8 mouse cellular contexts compared by ENCODE assay signal in the genomic region with DNA sequence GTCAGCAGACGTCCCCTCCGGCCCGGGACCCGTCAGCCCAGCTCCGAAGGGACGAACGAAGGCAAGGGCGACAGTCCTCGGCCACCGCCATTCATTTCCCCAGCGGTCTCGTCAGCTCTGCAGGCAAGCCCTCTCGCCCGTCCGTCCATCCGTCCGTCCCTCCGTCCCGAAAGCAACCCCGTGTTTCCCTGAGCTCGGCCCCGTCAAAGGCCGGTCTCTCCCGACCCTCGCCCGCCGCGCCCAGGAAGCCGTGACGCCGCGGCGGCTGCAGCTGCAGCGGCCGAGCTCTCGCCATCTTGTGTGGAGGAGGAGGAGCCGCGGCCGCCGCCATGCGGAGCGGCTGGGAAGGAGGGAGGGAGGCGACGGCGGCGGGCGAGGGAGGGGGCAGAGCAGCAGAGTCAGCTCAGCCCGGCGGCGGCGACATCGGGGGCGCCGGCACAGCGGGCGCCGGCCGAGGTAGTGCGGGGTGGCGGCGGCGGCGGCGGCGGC. TPM values are rescaled to one million over a fixed set of nuclear protein-coding genes. Genes with fewer than 3 reads are reported as not detected.
DNase-seq lines count a peak whose midpoint lies in the region; ATAC-seq and TF ChIP-seq lines count a peak whose summit lies in the region.

No protein-coding gene starts in this region.

- peak overlapping the region; percentile 99 for H3K27ac ChIP-seq in forebrain, embryonic 13.5 days
- H3K27ac ChIP-seq in liver, postnatal 0 days (ENCODE audit: low read depth) = peak overlapping the region; percentile 100
- H3K27ac ChIP-seq in neural tube, embryonic 13.5 days (replicated peaks) = peak overlapping the region; percentile 100
- H3K27ac ChIP-seq in testis, adult 2 months (ENCODE audit: control insufficient read depth, insufficient read depth, low read depth, low read length) = peak overlapping the region; percentile 84

- H3K27me3 ChIP-seq in forebrain, embryonic 13.5 days = no peaks in the 10 kb centered on the region
- no peaks in the 10 kb centered on the region for H3K27me3 ChIP-seq in liver, postnatal 0 days (ENCODE audit: insufficient read depth, low read length)
- no peaks in the 10 kb centered on the region for H3K27me3 ChIP-seq in neural tube, embryonic 13.5 days
- H3K27me3 ChIP-seq in testis, adult 2 months (ENCODE audit: control insufficient read depth, insufficient read depth, low read length) = no peaks in the 10 kb centered on the region

- TF ChIP-seq POLR2A in testis, adult 2 months (IDR thresholded peaks at IDR 0.05; ENCODE audit: control insufficient read depth, low read depth, low read length) = peak; percentile 51; the same call in 1 of the 2 replicates

- peak overlapping the region; percentile 100 for H3K9ac ChIP-seq in forebrain, embryonic 13.5 days
- peak overlapping the region; percentile 100 for H3K9ac ChIP-seq in liver, postnatal 0 days (replicated peaks)
- peak overlapping the region; percentile 100 for H3K9ac ChIP-seq in neural tube, embryonic 13.5 days

- TF ChIP-seq EP300 in liver, postnatal 0 days (IDR thresholded peaks at IDR 0.05; ENCODE audit: low read depth) = no peak

- H3K4me1 ChIP-seq in forebrain, embryonic 13.5 days = peaks cover 50% of the 10 kb centered on the region
- H3K4me1 ChIP-seq in liver, postnatal 0 days (ENCODE audit: insufficient read depth) = peaks cover 21% of the 10 kb centered on the region
- peaks cover 52% of the 10 kb centered on the region for H3K4me1 ChIP-seq in neural tube, embryonic 13.5 days (replicated peaks)
- H3K4me1 ChIP-seq in testis, adult 2 months (ENCODE audit: control insufficient read depth, insufficient read depth, low read length) = peaks cover 3% of the 10 kb centered on the region

- DNase-seq in CD8-positive naive resting alpha-beta T cell, adult 2 months (ENCODE audit: low read depth in 2 of 2, low spot score in 2 of 2) = peak; percentile 61 to 71
- peak; percentile 57 for DNase-seq in c-Kit-positive CD71-positive TER-119-positive erythroid progenitor cells, embryonic 14.5 days (ENCODE audit: low spot score)
- peak; percentile 85 to 87 for DNase-seq in heart, postnatal 10 days
- DNase-seq in layer of hippocampus, adult 11-12 months (ENCODE audit: low spot score) = peak; percentile 80
- peak; percentile 87 for DNase-seq in liver, postnatal 0 days

- 1% methylated on average over 28 of the region's 65 CpGs for WGBS in forebrain, embryonic 13.5 days
- under 1% methylated on average over 35 of the region's 65 CpGs for WGBS in liver, postnatal 0 days (ENCODE audit: insufficient replicate concordance)
- 1% methylated on average over 40 of the region's 65 CpGs for WGBS in neural tube, embryonic 13.5 days

- peak overlapping the region; percentile 93 for H3K4me2 ChIP-seq in forebrain, embryonic 13.5 days
- peak overlapping the region; percentile 74 for H3K4me2 ChIP-seq in liver, postnatal 0 days (ENCODE audit: low read depth, low read length)
- peak overlapping the region; percentile 87 for H3K4me2 ChIP-seq in neural tube, embryonic 13.5 days

- peak; percentile 19; the same call in 1 of the 2 replicates for TF ChIP-seq CTCF in liver, postnatal 0 days (IDR thresholded peaks at IDR 0.05; ENCODE audit: low read depth)
- no peak for TF ChIP-seq CTCF in testis, adult 2 months (IDR thresholded peaks at IDR 0.05; ENCODE audit: control insufficient read depth, insufficient read depth, insufficient replicate concordance, low read depth, low read length)

- peaks cover 21% of the 10 kb centered on the region for H3K36me3 ChIP-seq in forebrain, embryonic 13.5 days (ENCODE audit: poor library complexity, severe bottlenecking)
- peaks cover 18% of the 10 kb centered on the region for H3K36me3 ChIP-seq in liver, postnatal 0 days (replicated peaks; ENCODE audit: insufficient read depth, low read length)
- H3K36me3 ChIP-seq in neural tube, embryonic 13.5 days = peaks cover 23% of the 10 kb centered on the region
- no peaks in the 10 kb centered on the region; the same call in 1 of the 2 replicates for H3K36me3 ChIP-seq in testis, adult 2 months (ENCODE audit: control insufficient read depth, insufficient read depth, low read length)

- intact Hi-C loops in heart, postnatal 10 days (cut with DNase I) = loop anchor here (2.0 kb wide), 1 partner anchor 94 kb away; no protein-coding TSS in a partner anchor

- peak; percentile 72 for ATAC-seq in forebrain, embryonic 13.5 days
- peak; percentile 79 for ATAC-seq in liver, postnatal 0 days
- ATAC-seq in neural tube, embryonic 13.5 days (ENCODE audit: low read depth) = peak; percentile 86

- H3K4me3 ChIP-seq in forebrain, embryonic 13.5 days = peak overlapping the region; percentile 97
- H3K4me3 ChIP-seq in liver, postnatal 0 days (ENCODE audit: low read depth, low read length) = peak overlapping the region; percentile 99
- H3K4me3 ChIP-seq in neural tube, embryonic 13.5 days = peak overlapping the region; percentile 96
- peak overlapping the region; percentile 88 for H3K4me3 ChIP-seq in testis, adult 2 months (ENCODE audit: control insufficient read depth, low read depth, low read length)

- H3K9me3 ChIP-seq in forebrain, embryonic 13.5 days (replicated peaks) = no peaks in the 10 kb centered on the region
- H3K9me3 ChIP-seq in liver, postnatal 0 days (ENCODE audit: low read length) = no peaks in the 10 kb centered on the region
- no peaks in the 10 kb centered on the region for H3K9me3 ChIP-seq in neural tube, embryonic 13.5 days

RNA-seq across cellular contexts. Expression of a gene that starts 0.4 kb away (rescaled TPM):
- 28.1 and 30.0 TPM in 2 replicates for polyA plus RNA-seq in forebrain, embryonic 13.5 days (2015; fragmentation: Nextera tagmentation; extraction: Ambion mirVana)
- 100 to 1,000 TPM in 1 of 2 experiments, 10 to 100 TPM in 1; 96.2 to 104 TPM for total RNA-seq in heart, postnatal 10 days (2021)
- 5.3 and 6.3 TPM in 2 replicates for polyA plus RNA-seq in liver, postnatal 0 days (2015; fragmentation: Nextera tagmentation; extraction: Ambion mirVana)
- polyA plus RNA-seq in neural tube, embryonic 13.5 days (2015; fragmentation: Nextera tagmentation; extraction: Ambion mirVana) = 15.7 and 17.9 TPM in 2 replicates
- 9.0 and 11.7 TPM in 2 replicates for polyA plus RNA-seq in testis, adult 2 months (2012; rRNA removed)

RNA-seq across cellular contexts. Expression of a gene that starts 42.7 kb away (rescaled TPM):
- polyA plus RNA-seq in forebrain, embryonic 13.5 days (2015; fragmentation: Nextera tagmentation; extraction: Ambion mirVana) = not detected in 2 replicates
- under 1 TPM; 0.24 to 0.27 TPM for total RNA-seq in heart, postnatal 10 days (2021)
- 0.32 and 0.55 TPM in 2 replicates for polyA plus RNA-seq in liver, postnatal 0 days (2015; fragmentation: Nextera tagmentation; extraction: Ambion mirVana)
- polyA plus RNA-seq in neural tube, embryonic 13.5 days (2015; fragmentation: Nextera tagmentation; extraction: Ambion mirVana) = not detected in 2 replicates
- polyA plus RNA-seq in testis, adult 2 months (2012; rRNA removed) = 8.6 and 11.2 TPM in 2 replicates

Comparison
In these comparisons a context has a peak if more than half of its experiments do, and no peak if none do; other contexts are left out.
1. Peak in every context shown above with its lines: DNase-seq, ATAC-seq, H3K4me3 ChIP-seq and H3K27ac ChIP-seq.